Mouse (Mus musculus): Measurements from ENCODE around the gene Psme2b. TPM values are rescaled to one million over a fixed set of nuclear protein-coding genes. Genes with fewer than 3 reads are reported as not detected.
"Not testable (repeated sequence)": the region's sequence is repeated elsewhere in the genome, so short reads cannot be mapped to it uniquely, and the experiment has no call there.

Gene Psme2b
- polyA plus RNA-seq, 1 experiment from 2014 or later, result 1.6 TPM

GRCm38 (mm10) chr11:48935291-48935690, 10.7 kb downstream of the Psme2b start:
- H3K27me3 ChIP-seq (replicated peaks); H3K4me3 ChIP-seq; H3K4me1 ChIP-seq; H3K9ac ChIP-seq; H3K9me3 ChIP-seq; H3K4me2 ChIP-seq (replicated peaks); ATAC-seq (ENCODE audit: low FRiP score, low read depth); H3K27ac ChIP-seq; H3K36me3 ChIP-seq: not testable (repeated sequence)
- no CpG with 5 or more reads among the region's 3 CpGs for WGBS

GRCm38 (mm10) chr11:48933923-48934322, 12.1 kb downstream of the Psme2b start:
- H3K9ac ChIP-seq, result not testable (repeated sequence)

GRCm38 (mm10) chr11:48933422-48933821, 12.6 kb downstream of the Psme2b start:
- H3K36me3 ChIP-seq; H3K9me3 ChIP-seq; H3K4me1 ChIP-seq; ATAC-seq (ENCODE audit: low FRiP score, low read depth); H3K9ac ChIP-seq; H3K27ac ChIP-seq; H3K4me3 ChIP-seq; H3K4me2 ChIP-seq (replicated peaks); H3K27me3 ChIP-seq (replicated peaks): not testable (repeated sequence)
- WGBS, result 87% methylated on average over 1 of the region's 1 CpGs

More at GRCm38 (mm10) chr11:48933923-48934322, 12.1 kb downstream of the Psme2b start:
- not testable (repeated sequence) for ATAC-seq (ENCODE audit: low FRiP score, low read depth); H3K4me3 ChIP-seq; H3K4me1 ChIP-seq; H3K9me3 ChIP-seq; H3K27me3 ChIP-seq (replicated peaks); H3K36me3 ChIP-seq; H3K27ac ChIP-seq; H3K4me2 ChIP-seq (replicated peaks)
- WGBS, result 70% methylated on average over 1 of the region's 1 CpGs

GRCm38 (mm10) chr11:48928068-48928467, 17.9 kb downstream of the Psme2b start:
- not testable (repeated sequence) for H3K27me3 ChIP-seq (replicated peaks); H3K4me2 ChIP-seq (replicated peaks); H3K27ac ChIP-seq; H3K4me1 ChIP-seq; H3K4me3 ChIP-seq; H3K9ac ChIP-seq; H3K36me3 ChIP-seq; ATAC-seq (ENCODE audit: low FRiP score, low read depth); H3K9me3 ChIP-seq
- 81% methylated on average over 1 of the region's 1 CpGs for WGBS

- not testable (repeated sequence) for H3K4me3 ChIP-seq; H3K36me3 ChIP-seq; H3K4me2 ChIP-seq (replicated peaks); H3K27me3 ChIP-seq (replicated peaks); H3K4me1 ChIP-seq; ATAC-seq (ENCODE audit: low FRiP score, low read depth); H3K9ac ChIP-seq; H3K9me3 ChIP-seq; H3K27ac ChIP-seq
These were observed 19.6 kb downstream of the Psme2b start for GRCm38 (mm10) chr11:48926437-48926836.

- WGBS, result 92% methylated on average over 5 of the region's 5 CpGs
- H3K36me3 ChIP-seq; H3K27ac ChIP-seq; H3K9me3 ChIP-seq; H3K9ac ChIP-seq; ATAC-seq (ENCODE audit: low FRiP score, low read depth); H3K4me1 ChIP-seq; H3K4me3 ChIP-seq; H3K4me2 ChIP-seq (replicated peaks); H3K27me3 ChIP-seq (replicated peaks): not testable (repeated sequence)
These were observed 22.2 kb downstream of the Psme2b start for GRCm38 (mm10) chr11:48923818-48924217.

- 89% methylated on average over 3 of the region's 3 CpGs for WGBS
- H3K9me3 ChIP-seq, result no peaks in the 10 kb centered on the region
- no peaks in the 10 kb centered on the region for H3K27me3 ChIP-seq (replicated peaks)
- H3K4me2 ChIP-seq (replicated peaks), result no peak overlapping the region
- H3K36me3 ChIP-seq, result no peaks in the 10 kb centered on the region
- H3K9ac ChIP-seq, result no peak overlapping the region
- no peaks in the 10 kb centered on the region for H3K4me1 ChIP-seq
- H3K27ac ChIP-seq, result no peak overlapping the region
- ATAC-seq (ENCODE audit: low FRiP score, low read depth), result no peak
- no peak overlapping the region for H3K4me3 ChIP-seq
These were observed 27.6 kb downstream of the Psme2b start for GRCm38 (mm10) chr11:48918380-48918779.

GRCm38 (mm10) chr11:48913611-48914010, 32.4 kb downstream of the Psme2b start:
- Histone ChIP-seq H3K27ac (no peak overlapping the region), H3K4me1 (no peaks in the 10 kb centered on the region), H3K36me3 (no peaks in the 10 kb centered on the region), H3K4me3 (no peak overlapping the region), H3K4me2 (replicated peaks) (no peak overlapping the region), H3K9me3 (no peaks in the 10 kb centered on the region), H3K9ac (no peak overlapping the region), H3K27me3 (replicated peaks) (no peaks in the 10 kb centered on the region)
- 96% methylated on average over 1 of the region's 1 CpGs for WGBS
- no peak for ATAC-seq (ENCODE audit: low FRiP score, low read depth)

- Histone ChIP-seq H3K9me3 (no peaks in the 10 kb centered on the region), H3K4me1 (no peaks in the 10 kb centered on the region)
- 67% methylated on average over 1 of the region's 1 CpGs for WGBS
These were observed 37.5 kb downstream of the Psme2b start for GRCm38 (mm10) chr11:48908459-48908858.

GRCm38 (mm10) chr11:48902021-48902420, 44.0 kb downstream of the Psme2b start, which contains the start of gene Gm5431:
TSS of gene Gm5431 (minus strand) at chr11:48902214.
- no peaks in the 10 kb centered on the region for H3K27me3 ChIP-seq (replicated peaks)
- no peak within 1 kb of the TSS for H3K9ac ChIP-seq
- 67% methylated on average over 2 of the region's 2 CpGs for WGBS
- H3K9me3 ChIP-seq, result no peaks in the 10 kb centered on the region
- no peak for ATAC-seq (ENCODE audit: low FRiP score, low read depth)
- no peak within 1 kb of the TSS for H3K4me2 ChIP-seq (replicated peaks)
- H3K27ac ChIP-seq, result no peak within 1 kb of the TSS
- no peaks in the 10 kb centered on the region for H3K4me1 ChIP-seq
- no peak within 1 kb of the TSS for H3K4me3 ChIP-seq
- no peaks in the 10 kb centered on the region for H3K36me3 ChIP-seq

More at GRCm38 (mm10) chr11:48908459-48908858, 37.5 kb downstream of the Psme2b start:
- Histone ChIP-seq H3K27ac (no peak overlapping the region), H3K27me3 (replicated peaks) (no peaks in the 10 kb centered on the region), H3K36me3 (no peaks in the 10 kb centered on the region), H3K4me3 (no peak overlapping the region), H3K9ac (no peak overlapping the region), H3K4me2 (replicated peaks) (no peak overlapping the region)
- ATAC-seq (ENCODE audit: low FRiP score, low read depth), result no peak

- H3K36me3 ChIP-seq; H3K9ac ChIP-seq; H3K27ac ChIP-seq; H3K4me3 ChIP-seq; ATAC-seq (ENCODE audit: low FRiP score, low read depth); H3K4me1 ChIP-seq; H3K4me2 ChIP-seq (replicated peaks); H3K9me3 ChIP-seq; H3K27me3 ChIP-seq (replicated peaks): not testable (repeated sequence)
- 97% methylated on average over 1 of the region's 1 CpGs for WGBS
These were observed 44.4 kb downstream of the Psme2b start for GRCm38 (mm10) chr11:48901567-48901930.

GRCm38 (mm10) chr11:48900654-48901566, 45.1 kb downstream of the Psme2b start:
- H3K27ac ChIP-seq; H3K36me3 ChIP-seq; H3K9ac ChIP-seq; ATAC-seq (ENCODE audit: low FRiP score, low read depth); H3K4me3 ChIP-seq; H3K4me2 ChIP-seq (replicated peaks); H3K4me1 ChIP-seq; H3K27me3 ChIP-seq (replicated peaks); H3K9me3 ChIP-seq: not testable (repeated sequence)
- WGBS, result 81% methylated on average over 6 of the region's 6 CpGs

All from neural tube, embryonic 12.5 days (tissue).